Mouse (Mus musculus): ENCODE measurements around the gene Drd4. TPM values are rescaled to one million over a fixed set of nuclear protein-coding genes. Genes with fewer than 3 reads are reported as not detected.
"Not testable (repeated sequence)": the region's sequence is repeated elsewhere in the genome, so short reads cannot be mapped to it uniquely, and the experiment has no call there.

Drd4 gene
- 0.33 and 0.38 TPM in 2 replicates for polyA plus RNA-seq (2015; fragmentation: Nextera tagmentation; extraction: Ambion mirVana)

GRCm38 (mm10) chr7:141291921-141292582, at the start of gene Drd4:
Gene Drd4 (plus strand): TSS chr7:141292006.
- Histone ChIP-seq H3K9ac (ENCODE audit: low read depth, low read length) (0 out of 2 replicates have a peak within 1 kb of the TSS, but pooled peaks have one; percentile 17), H3K4me3 (ENCODE audit: low read depth, low read length) (peak within 1 kb of the TSS; percentile 43), H3K4me2 (replicated peaks; ENCODE audit: low read depth) (peak within 1 kb of the TSS; percentile 83), H3K4me1 (replicated peaks; ENCODE audit: control insufficient read depth, insufficient read depth, low read length) (peaks cover 5% of the 10 kb centered on the region; the same call in 1 of the 2 replicates), H3K9me3 (ENCODE audit: control insufficient read depth) (no peaks in the 10 kb centered on the region), H3K36me3 (ENCODE audit: control insufficient read depth, insufficient read depth) (0 out of 2 replicates have a peak, but pooled peaks cover under 1% of the 10 kb centered on the region), H3K27me3 (replicated peaks; ENCODE audit: control insufficient read depth, insufficient read depth, low read length) (peaks cover 42% of the 10 kb centered on the region), H3K27ac (ENCODE audit: low read depth, low read length) (no peak within 1 kb of the TSS)
- TF ChIP-seq CTCF (IDR thresholded peaks at IDR 0.05; ENCODE audit: low read depth) = no peak
- ATAC-seq = no peak
- WGBS = 6% methylated on average over 46 of the region's 46 CpGs

DNA sequence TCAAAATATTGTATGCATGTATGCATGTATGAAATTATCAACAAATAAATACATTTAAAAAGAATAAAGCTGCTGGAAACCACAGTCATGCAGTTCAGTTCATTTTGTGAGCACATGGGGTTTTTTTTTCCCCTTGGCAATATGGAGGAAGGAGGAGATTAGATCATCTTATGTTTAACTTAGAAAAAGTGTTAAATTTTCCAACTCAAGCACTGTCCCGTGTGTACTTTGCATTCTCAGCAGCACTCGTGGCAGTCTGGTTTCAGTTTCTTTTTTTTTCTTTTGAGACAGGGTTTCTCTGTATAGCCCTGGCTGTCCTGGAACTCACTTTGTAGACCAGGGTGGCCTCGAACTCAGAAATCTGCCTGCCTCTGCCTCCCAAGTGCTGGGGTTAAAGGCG, 41.3 kb upstream of the Drd4 start:
- H3K27me3 ChIP-seq (replicated peaks; ENCODE audit: control insufficient read depth, insufficient read depth, low read length); H3K4me2 ChIP-seq (replicated peaks; ENCODE audit: low read depth); H3K9ac ChIP-seq (ENCODE audit: low read depth, low read length); H3K4me3 ChIP-seq (ENCODE audit: low read depth, low read length); ATAC-seq; H3K27ac ChIP-seq (ENCODE audit: low read depth, low read length); H3K4me1 ChIP-seq (replicated peaks; ENCODE audit: control insufficient read depth, insufficient read depth, low read length); H3K9me3 ChIP-seq (ENCODE audit: control insufficient read depth): not testable (repeated sequence)
- WGBS = 68% methylated on average over 4 of the region's 4 CpGs
- peaks cover 88% of the 10 kb centered on the region for H3K36me3 ChIP-seq (ENCODE audit: control insufficient read depth, insufficient read depth)

- no peak for ATAC-seq
- Histone ChIP-seq H3K36me3 (ENCODE audit: control insufficient read depth, insufficient read depth) (peaks cover 87% of the 10 kb centered on the region), H3K27ac (ENCODE audit: low read depth, low read length) (no peak overlapping the region), H3K9ac (ENCODE audit: low read depth, low read length) (no peak overlapping the region), H3K4me2 (replicated peaks; ENCODE audit: low read depth) (no peak overlapping the region), H3K4me1 (replicated peaks; ENCODE audit: control insufficient read depth, insufficient read depth, low read length) (no peaks in the 10 kb centered on the region), H3K27me3 (replicated peaks; ENCODE audit: control insufficient read depth, insufficient read depth, low read length) (no peaks in the 10 kb centered on the region), H3K9me3 (ENCODE audit: control insufficient read depth) (no peaks in the 10 kb centered on the region), H3K4me3 (ENCODE audit: low read depth, low read length) (no peak overlapping the region)
- WGBS = 88% methylated on average over 10 of the region's 10 CpGs
- no peak for TF ChIP-seq CTCF (IDR thresholded peaks at IDR 0.05; ENCODE audit: low read depth)
Measured at GRCm38 (mm10) chr7:141256159-141256558, 35.6 kb upstream of the Drd4 start.

DNA sequence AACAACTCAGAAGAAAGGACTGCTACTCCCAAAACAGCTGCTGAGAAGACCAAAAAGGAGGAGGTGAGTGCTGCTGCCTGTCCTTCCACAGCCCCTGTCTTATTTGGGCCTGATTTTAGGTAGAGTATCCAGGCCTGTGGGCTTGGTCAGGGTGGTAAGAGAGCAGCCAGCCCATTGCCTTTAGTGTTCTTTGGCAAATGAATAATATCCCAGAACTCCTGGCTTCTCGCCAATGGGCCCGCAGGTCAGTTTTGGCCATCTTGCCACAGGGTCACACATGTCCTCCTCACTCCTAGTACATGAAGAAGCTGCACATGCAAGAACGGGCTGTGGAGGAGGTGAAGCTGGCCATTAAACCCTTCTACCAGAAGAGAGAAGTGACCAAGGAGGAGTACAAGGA, 30.3 kb upstream of the Drd4 start:
- H3K27me3 ChIP-seq (replicated peaks; ENCODE audit: control insufficient read depth, insufficient read depth, low read length) = no peaks in the 10 kb centered on the region
- H3K4me1 ChIP-seq (replicated peaks; ENCODE audit: control insufficient read depth, insufficient read depth, low read length) = peaks cover 3% of the 10 kb centered on the region; the same call in 1 of the 2 replicates
- H3K4me2 ChIP-seq (replicated peaks; ENCODE audit: low read depth) = no peak overlapping the region
- no peaks in the 10 kb centered on the region for H3K9me3 ChIP-seq (ENCODE audit: control insufficient read depth)
- no peak overlapping the region for H3K4me3 ChIP-seq (ENCODE audit: low read depth, low read length)
- H3K36me3 ChIP-seq (ENCODE audit: control insufficient read depth, insufficient read depth) = peaks cover 79% of the 10 kb centered on the region
- ATAC-seq = no peak
- TF ChIP-seq CTCF (IDR thresholded peaks at IDR 0.05; ENCODE audit: low read depth) = no peak
- no peak overlapping the region for H3K9ac ChIP-seq (ENCODE audit: low read depth, low read length)
- H3K27ac ChIP-seq (ENCODE audit: low read depth, low read length) = no peak overlapping the region
- 90% methylated on average over 3 of the region's 3 CpGs for WGBS

GRCm38 (mm10) chr7:141263640-141264039, 28.2 kb upstream of the Drd4 start:
- WGBS = 83% methylated on average over 13 of the region's 13 CpGs
- Histone ChIP-seq H3K4me1 (replicated peaks; ENCODE audit: control insufficient read depth, insufficient read depth, low read length) (peaks cover 3% of the 10 kb centered on the region; the same call in 1 of the 2 replicates), H3K4me3 (ENCODE audit: low read depth, low read length) (no peak overlapping the region), H3K27me3 (replicated peaks; ENCODE audit: control insufficient read depth, insufficient read depth, low read length) (no peaks in the 10 kb centered on the region), H3K9ac (ENCODE audit: low read depth, low read length) (no peak overlapping the region), H3K36me3 (ENCODE audit: control insufficient read depth, insufficient read depth) (peaks cover 61% of the 10 kb centered on the region), H3K4me2 (replicated peaks; ENCODE audit: low read depth) (no peak overlapping the region), H3K9me3 (ENCODE audit: control insufficient read depth) (no peaks in the 10 kb centered on the region), H3K27ac (ENCODE audit: low read depth, low read length) (no peak overlapping the region)
- no peak for ATAC-seq
- TF ChIP-seq CTCF (IDR thresholded peaks at IDR 0.05; ENCODE audit: low read depth) = no peak

- no peak for ATAC-seq
- H3K27ac ChIP-seq (ENCODE audit: low read depth, low read length) = no peak overlapping the region
- H3K4me1 ChIP-seq (replicated peaks; ENCODE audit: control insufficient read depth, insufficient read depth, low read length) = peaks cover 3% of the 10 kb centered on the region; the same call in 1 of the 2 replicates
- H3K9me3 ChIP-seq (ENCODE audit: control insufficient read depth) = no peaks in the 10 kb centered on the region
- no peaks in the 10 kb centered on the region for H3K27me3 ChIP-seq (replicated peaks; ENCODE audit: control insufficient read depth, insufficient read depth, low read length)
- WGBS = 67% methylated on average over 11 of the region's 11 CpGs
- H3K4me2 ChIP-seq (replicated peaks; ENCODE audit: low read depth) = peak overlapping the region; percentile 80
- no peak for TF ChIP-seq CTCF (IDR thresholded peaks at IDR 0.05; ENCODE audit: low read depth)
- H3K4me3 ChIP-seq (ENCODE audit: low read depth, low read length) = no peak overlapping the region
- H3K36me3 ChIP-seq (ENCODE audit: control insufficient read depth, insufficient read depth) = peaks cover 61% of the 10 kb centered on the region
- H3K9ac ChIP-seq (ENCODE audit: low read depth, low read length) = no peak overlapping the region
Measured at GRCm38 (mm10) chr7:141264041-141264700, 27.6 kb upstream of the Drd4 start.

Measured in intestine, postnatal 0 days (tissue).